Mouse (Mus musculus) lung, adult 18-20 months (tissue): ENCODE results near the gene Olfr769.
"Not testable (repeated sequence)": the region's sequence is repeated elsewhere in the genome, so short reads cannot be mapped to it uniquely, and the experiment has no call there.

ENCODE experiments used
- DNase-seq, 2 experiments: peaks; one replicate each; pipeline ENCODE4 v3.0.0; 2022; ENCODE audit warnings: mixed read lengths in 2 of 2

Olfr769 gene

GRCm38 (mm10) chr10:129117761-129118160 is at the start of gene Olfr769:
TSS of gene Olfr769 (minus strand) at chr10:129117861.
- no peak for DNase-seq

GRCm38 (mm10) chr10:129164651-129165050 is 47.0 kb upstream of the Olfr769 start, which contains the start of gene Olfr771:
TSS of gene Olfr771 (minus strand) at chr10:129164751.
- no peak for DNase-seq

- DNase-seq, result no peak
Measured at GRCm38 (mm10) chr10:129138898-129139297, 21.2 kb upstream of the Olfr769 start, which contains the start of gene Olfr770. TSS of gene Olfr770 (minus strand) at chr10:129138998.

- DNase-seq, result no peak
Measured at GRCm38 (mm10) chr10:129115146-129115545, 2.5 kb downstream of the Olfr769 start.

GRCm38 (mm10) chr10:129101231-129101630 is 16.4 kb downstream of the Olfr769 start:
- DNase-seq, result no peak

GRCm38 (mm10) chr10:129099275-129099674 is 18.4 kb downstream of the Olfr769 start, which contains the start of gene Olfr768:
TSS of gene Olfr768 (minus strand) at chr10:129099375.
- no peak for DNase-seq

- not testable (repeated sequence) for DNase-seq
Measured at GRCm38 (mm10) chr10:129082810-129083209, 34.9 kb downstream of the Olfr769 start, which contains the start of gene Olfr767. TSS of gene Olfr767 (minus strand) at chr10:129082910.

- DNase-seq, result no peak
Measured at GRCm38 (mm10) chr10:129068877-129069276, 48.8 kb downstream of the Olfr769 start, which contains the start of gene Olfr766-ps1. TSS of gene Olfr766-ps1 (minus strand) at chr10:129068977.
